Mouse (Mus musculus) Patski (cell line): ENCODE results near the gene H13. TPM values are rescaled to one million over a fixed set of nuclear protein-coding genes. Genes with fewer than 3 reads are reported as not detected.

Source experiments
- ATAC-seq: fragments of 100-300 bp; one replicate; pipeline ENCODE4 v1.8.0; 2021
- CTCF ChIA-PET: fragments of 350-600 bp; sonication (Branson Sonifier 250); formaldehyde crosslinking; loops from one replicate; lab custom pipeline; 2022; ENCODE audit warnings: inconsistent platforms; lab: Charles Lee
- POLR2A ChIA-PET: fragments of 350-600 bp; sonication (Branson Sonifier 250); formaldehyde crosslinking; loops from one replicate; lab custom pipeline; 2022; ENCODE audit warnings: antibody characterized with exemption, inconsistent platforms; lab: Charles Lee
- DNase-seq: peaks from one replicate; pipeline ENCODE4 v3.0.0-alpha.2; 2011; ENCODE audit warnings: low read depth, low spot score
- H3K27me3 ChIP-seq: fragments of 371-371 bp; one replicate; pipeline ENCODE4 v1.5.1; 2021
- CTCF ChIP-seq: fragments of 100-300 bp; IDR thresholded peaks from one replicate; pipeline ENCODE4 v1.5.1; 2021
- in situ Hi-C: fragments of 300-500 bp; cut with MboI; formaldehyde crosslinking; loops from 3 replicates; pipeline ENCODE4 v1.11.1; 2018; ENCODE audit warnings: low pct_unique_long_range_greater_than_20kb, mixed read lengths
- polyA plus RNA-seq: library from polyadenylated mRNA; unstranded; gene quantifications from one replicate; pipeline ENCODE4 v1.2.3, GENCODE M21; 2021

H13 gene
- polyA plus RNA-seq, 1 experiment from 2014 or later = 137 TPM

GRCm38 (mm10) chr2:152709066-152709465, 39.8 kb downstream of the H13 start:
- POLR2A ChIA-PET = no interaction called here
- no peak for TF ChIP-seq CTCF
- DNase-seq = no peak
- in situ Hi-C loops = no loop called here
- ATAC-seq = no peak
- H3K27me3 ChIP-seq = no peaks in the 10 kb centered on the region
- CTCF ChIA-PET = interaction anchor here (1.1 to 1.3 kb wide), 2 partner anchors 30 to 58 kb away, joined by 3 to 5 read pairs; no protein-coding TSS in a partner anchor

GRCm38 (mm10) chr2:152716241-152716772, 47.0 kb downstream of the H13 start:
- no peaks in the 10 kb centered on the region for H3K27me3 ChIP-seq
- CTCF ChIA-PET = no interaction called here
- ATAC-seq (no peak), DNase-seq (no peak)
- no peak for TF ChIP-seq CTCF
- POLR2A ChIA-PET = interaction anchor here (1.0 kb wide), 1 partner anchor 9 kb away, joined by 3 read pairs; no protein-coding TSS in a partner anchor
- in situ Hi-C loops = no loop called here

- TF ChIP-seq CTCF = no peak
- ATAC-seq (no peak), DNase-seq (no peak)
- POLR2A ChIA-PET = interaction anchor here (1.2 kb wide), 1 partner anchor 19 kb away, joined by 3 read pairs; no protein-coding TSS in a partner anchor
- in situ Hi-C loops = no loop called here
- CTCF ChIA-PET = no interaction called here
- no peaks in the 10 kb centered on the region for H3K27me3 ChIP-seq
These were observed 48.4 kb downstream of the H13 start for GRCm38 (mm10) chr2:152717652-152718051.

- no peak for ATAC-seq
- CTCF ChIA-PET = no interaction called here
These were observed 48.8 kb downstream of the H13 start for GRCm38 (mm10) chr2:152718076-152718475.

GRCm38 (mm10) chr2:152723651-152724331, 54.5 kb downstream of the H13 start:
- ChIA-PET CTCF (interaction anchor here (1.2 kb wide), 1 partner anchor 27 kb away, joined by 3 read pairs; no protein-coding TSS in a partner anchor), POLR2A (interaction anchor here (1.0 kb wide), 1 partner anchor 8 kb away, joined by 3 read pairs; no protein-coding TSS in a partner anchor)
- TF ChIP-seq CTCF = no peak
- H3K27me3 ChIP-seq = no peaks in the 10 kb centered on the region
- in situ Hi-C loops = no loop called here
- no peak for DNase-seq
- ATAC-seq = no peak

More at GRCm38 (mm10) chr2:152718076-152718475, 48.8 kb downstream of the H13 start:
- in situ Hi-C loops = no loop called here
- DNase-seq = no peak
- POLR2A ChIA-PET = interaction anchor here (1.2 kb wide), 1 partner anchor 19 kb away, joined by 3 read pairs; no protein-coding TSS in a partner anchor
- no peaks in the 10 kb centered on the region for H3K27me3 ChIP-seq
- no peak for TF ChIP-seq CTCF

- in situ Hi-C loops = no loop called here
- ChIA-PET POLR2A (no interaction called here), CTCF (no interaction called here)
- no peaks in the 10 kb centered on the region for H3K27me3 ChIP-seq
- TF ChIP-seq CTCF = no peak
- DNase-seq (no peak), ATAC-seq (no peak)
These were observed 55.1 kb downstream of the H13 start for GRCm38 (mm10) chr2:152724332-152724723.

GRCm38 (mm10) chr2:152725178-152725750, 56.0 kb downstream of the H13 start:
- ChIA-PET CTCF (no interaction called here), POLR2A (no interaction called here)
- DNase-seq (no peak), ATAC-seq (no peak)
- TF ChIP-seq CTCF = no peak
- in situ Hi-C loops = no loop called here
- H3K27me3 ChIP-seq = no peaks in the 10 kb centered on the region

- CTCF ChIA-PET = no interaction called here
- no peaks in the 10 kb centered on the region for H3K27me3 ChIP-seq
- no peak for ATAC-seq
- DNase-seq = no peak
- POLR2A ChIA-PET = no interaction called here
- TF ChIP-seq CTCF = no peak
- in situ Hi-C loops = no loop called here
These were observed 57.0 kb downstream of the H13 start for GRCm38 (mm10) chr2:152726213-152726612.

GRCm38 (mm10) chr2:152726751-152727335, 57.6 kb downstream of the H13 start:
- no peak for DNase-seq
- in situ Hi-C loops = no loop called here
- H3K27me3 ChIP-seq = no peaks in the 10 kb centered on the region
- no peak for ATAC-seq
- no peak for TF ChIP-seq CTCF
- POLR2A ChIA-PET = no interaction called here
- CTCF ChIA-PET = no interaction called here

- ChIA-PET CTCF (no interaction called here), POLR2A (no interaction called here)
- no peak for TF ChIP-seq CTCF
- DNase-seq (no peak), ATAC-seq (no peak)
- no peaks in the 10 kb centered on the region for H3K27me3 ChIP-seq
- in situ Hi-C loops = no loop called here
These were observed 58.7 kb downstream of the H13 start for GRCm38 (mm10) chr2:152727795-152728510.
